Mouse (Mus musculus): ENCODE data around the gene Xdh. TPM values are rescaled to one million over a fixed set of nuclear protein-coding genes. Genes with fewer than 3 reads are reported as not detected.

Gene Xdh
- polyA plus RNA-seq, 1 experiment: 248 TPM

DNA sequence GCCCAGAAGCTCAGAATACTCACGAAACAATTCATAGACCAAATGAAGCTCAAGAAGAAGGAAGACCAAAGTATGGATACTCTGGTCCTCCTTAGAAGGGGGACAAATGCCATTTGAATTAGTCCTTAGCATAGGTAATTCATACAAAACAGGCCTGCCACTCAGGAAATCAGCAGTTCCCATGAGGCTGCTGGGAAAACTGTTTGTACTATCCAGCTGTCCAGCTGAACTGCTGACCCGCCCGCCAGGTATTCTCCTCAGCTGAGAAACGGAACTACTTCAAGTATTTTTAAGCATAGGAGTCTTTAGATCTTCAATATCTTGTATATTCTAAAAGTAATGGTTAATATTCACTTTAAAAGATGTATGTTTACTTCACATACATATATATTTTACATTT lies 10.7 kb upstream of the Xdh start:
- TF ChIP-seq CTCF (IDR thresholded peaks at IDR 0.05; ENCODE audit: extremely low read depth, insufficient read length, insufficient replicate concordance, low read depth, low read length): no peak
- WGBS: 85% methylated on average over 4 of the region's 4 CpGs
- H3K27ac ChIP-seq (ENCODE audit: insufficient read depth, low read depth, low read length): no peak overlapping the region
- peaks cover 16% of the 10 kb centered on the region; the same call in 1 of the 2 replicates for H3K4me1 ChIP-seq (ENCODE audit: control insufficient read depth, insufficient read depth, insufficient read length, low read length)
- no peaks in the 10 kb centered on the region for H3K36me3 ChIP-seq (ENCODE audit: control insufficient read depth, insufficient read depth, low read length)
- H3K4me3 ChIP-seq (ENCODE audit: low read depth, low read length): no peak overlapping the region
- H3K27me3 ChIP-seq (ENCODE audit: control insufficient read depth, insufficient read depth, low read length): no peaks in the 10 kb centered on the region

DNA sequence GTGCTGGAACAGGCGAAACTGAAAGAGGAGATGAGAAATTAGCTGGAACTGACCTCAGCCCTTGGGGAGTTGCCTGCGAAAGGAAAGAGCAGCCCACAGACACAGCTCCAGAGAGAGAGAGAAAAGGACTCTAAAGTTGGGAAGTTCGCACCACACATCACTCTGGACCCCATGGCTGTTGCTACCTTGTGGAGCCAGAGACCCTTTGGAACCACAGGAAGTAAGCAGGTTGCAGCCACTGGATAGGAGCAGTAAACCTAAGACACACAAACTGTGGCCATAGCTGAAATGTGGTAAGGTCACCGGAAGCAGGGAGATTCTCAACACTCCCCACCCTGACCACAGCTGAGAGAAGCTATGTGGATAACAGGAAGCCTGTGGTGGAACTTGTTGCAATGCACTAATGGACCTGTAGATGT lies 2.1 kb upstream of the Xdh start:
- Histone ChIP-seq H3K4me1 (ENCODE audit: control insufficient read depth, insufficient read depth, insufficient read length, low read length) (peaks cover 24% of the 10 kb centered on the region), H3K27ac (ENCODE audit: insufficient read depth, low read depth, low read length) (peak overlapping the region; percentile 99), H3K4me3 (ENCODE audit: low read depth, low read length) (peak overlapping the region; percentile 5; the same call in 1 of the 2 replicates), H3K27me3 (ENCODE audit: control insufficient read depth, insufficient read depth, low read length) (no peaks in the 10 kb centered on the region), H3K36me3 (ENCODE audit: control insufficient read depth, insufficient read depth, low read length) (no peaks in the 10 kb centered on the region)
- WGBS: 49% methylated on average over 4 of the region's 4 CpGs
- TF ChIP-seq POLR2A (IDR thresholded peaks at IDR 0.05; ENCODE audit: low read depth, low read length): no peak
- TF ChIP-seq CTCF (IDR thresholded peaks at IDR 0.05; ENCODE audit: extremely low read depth, insufficient read length, insufficient replicate concordance, low read depth, low read length): no peak

DNA sequence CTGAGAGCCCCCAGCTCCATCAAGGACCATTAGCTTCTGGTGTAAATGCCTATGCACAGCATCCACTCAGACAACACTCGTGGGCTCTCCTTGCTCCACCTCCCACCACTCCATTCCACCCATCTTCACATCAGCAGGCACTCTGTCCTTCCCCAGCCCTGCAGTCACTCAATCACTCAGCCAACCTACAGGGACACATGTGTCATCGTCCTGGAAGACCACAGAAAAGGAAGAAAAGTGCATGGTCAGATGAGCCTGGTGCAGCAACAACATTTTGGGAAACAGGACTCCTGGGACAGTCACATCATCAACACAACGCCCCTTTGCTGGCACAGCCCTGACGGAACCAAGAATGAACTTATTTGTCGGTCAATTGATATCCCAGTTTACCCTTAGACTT lies 974 bp upstream of the Xdh start:
- TF ChIP-seq POLR2A (IDR thresholded peaks at IDR 0.05; ENCODE audit: low read depth, low read length): no peak
- no peak for TF ChIP-seq CTCF (IDR thresholded peaks at IDR 0.05; ENCODE audit: extremely low read depth, insufficient read length, insufficient replicate concordance, low read depth, low read length)
- Histone ChIP-seq H3K4me3 (ENCODE audit: low read depth, low read length) (no peak overlapping the region), H3K36me3 (ENCODE audit: control insufficient read depth, insufficient read depth, low read length) (no peaks in the 10 kb centered on the region), H3K4me1 (ENCODE audit: control insufficient read depth, insufficient read depth, insufficient read length, low read length) (peaks cover 22% of the 10 kb centered on the region), H3K27ac (ENCODE audit: insufficient read depth, low read depth, low read length) (peak overlapping the region; percentile 99), H3K27me3 (ENCODE audit: control insufficient read depth, insufficient read depth, low read length) (no peaks in the 10 kb centered on the region)
- 80% methylated on average over 5 of the region's 5 CpGs for WGBS

DNA sequence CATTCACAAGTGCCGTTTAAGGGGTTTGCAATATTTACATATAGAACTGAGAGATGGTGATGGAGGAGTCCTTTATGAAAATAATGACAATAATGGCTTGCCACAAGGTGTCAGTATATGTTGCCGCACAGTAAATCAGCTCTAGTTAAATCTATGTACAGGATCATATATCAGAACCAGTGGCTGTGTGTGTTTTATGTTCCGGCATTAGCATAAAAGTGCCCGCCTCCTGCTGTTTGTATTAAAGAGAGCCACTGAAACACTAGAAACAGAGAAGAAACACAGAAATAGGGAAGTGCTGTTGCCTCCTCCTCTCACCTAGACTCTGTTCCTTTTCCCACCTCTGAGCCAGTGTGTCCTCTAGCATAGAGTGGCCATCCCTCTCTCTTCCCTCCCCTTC lies 498 bp downstream of the Xdh start:
- Histone ChIP-seq H3K4me1 (ENCODE audit: control insufficient read depth, insufficient read depth, insufficient read length, low read length) (peaks cover 25% of the 10 kb centered on the region), H3K36me3 (ENCODE audit: control insufficient read depth, insufficient read depth, low read length) (peaks cover 6% of the 10 kb centered on the region; the same call in 1 of the 2 replicates), H3K27me3 (ENCODE audit: control insufficient read depth, insufficient read depth, low read length) (no peaks in the 10 kb centered on the region), H3K27ac (ENCODE audit: insufficient read depth, low read depth, low read length) (peak overlapping the region; percentile 99), H3K4me3 (ENCODE audit: low read depth, low read length) (peak overlapping the region; percentile 64)
- 12% methylated on average over 4 of the region's 4 CpGs for WGBS
- TF ChIP-seq POLR2A (IDR thresholded peaks at IDR 0.05; ENCODE audit: low read depth, low read length): no peak

DNA sequence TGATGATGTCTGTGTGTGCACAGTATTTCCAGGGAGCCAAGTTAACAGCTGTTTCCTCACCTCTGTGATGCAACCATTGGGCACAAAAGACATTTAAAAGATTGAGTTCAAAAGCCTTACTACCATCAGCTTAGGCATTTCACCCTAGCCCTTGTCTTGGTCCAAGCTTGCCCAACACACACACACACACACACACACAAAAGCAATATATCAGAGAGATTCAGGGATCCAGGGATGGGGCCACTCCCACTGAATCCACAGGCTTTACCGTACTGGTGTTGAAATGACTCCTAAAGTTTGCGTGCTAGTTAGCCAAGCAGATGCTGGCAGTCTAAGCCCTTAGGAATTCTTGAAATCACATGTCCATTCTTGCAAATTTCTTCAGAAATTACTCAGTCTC lies 1.2 kb downstream of the Xdh start:
- no peaks in the 10 kb centered on the region for H3K27me3 ChIP-seq (ENCODE audit: control insufficient read depth, insufficient read depth, low read length)
- WGBS: 51% methylated on average over 2 of the region's 2 CpGs
- H3K4me1 ChIP-seq (ENCODE audit: control insufficient read depth, insufficient read depth, insufficient read length, low read length): peaks cover 30% of the 10 kb centered on the region
- TF ChIP-seq POLR2A (IDR thresholded peaks at IDR 0.05; ENCODE audit: low read depth, low read length): no peak
- TF ChIP-seq CTCF (IDR thresholded peaks at IDR 0.05; ENCODE audit: extremely low read depth, insufficient read length, insufficient replicate concordance, low read depth, low read length): no peak
- peak overlapping the region; percentile 64; the same call in 1 of the 2 replicates for H3K4me3 ChIP-seq (ENCODE audit: low read depth, low read length)
- peak overlapping the region; percentile 99 for H3K27ac ChIP-seq (ENCODE audit: insufficient read depth, low read depth, low read length)
- peaks cover 10% of the 10 kb centered on the region; the same call in 1 of the 2 replicates for H3K36me3 ChIP-seq (ENCODE audit: control insufficient read depth, insufficient read depth, low read length)

DNA sequence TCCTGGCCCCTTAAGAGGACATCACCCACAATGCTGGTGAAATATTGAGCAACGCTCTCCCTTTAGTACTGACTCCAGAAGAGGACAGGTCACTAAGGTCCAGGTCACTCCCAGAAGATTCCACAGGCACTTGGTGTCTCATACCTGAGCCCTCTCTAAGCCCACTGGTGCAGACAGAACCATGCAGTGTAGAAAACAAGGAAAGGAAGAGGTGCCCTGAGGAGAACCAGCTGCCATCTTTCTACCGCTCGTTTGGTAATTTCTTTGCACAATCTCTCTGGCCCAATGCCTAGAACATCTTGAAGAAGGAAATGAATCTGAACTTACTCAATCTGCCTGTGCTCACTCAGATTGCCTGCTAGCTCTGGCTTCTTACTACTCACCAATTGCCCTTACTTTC lies 2.0 kb downstream of the Xdh start:
- H3K4me1 ChIP-seq (ENCODE audit: control insufficient read depth, insufficient read depth, insufficient read length, low read length): peaks cover 30% of the 10 kb centered on the region
- peaks cover 17% of the 10 kb centered on the region for H3K36me3 ChIP-seq (ENCODE audit: control insufficient read depth, insufficient read depth, low read length)
- TF ChIP-seq POLR2A (IDR thresholded peaks at IDR 0.05; ENCODE audit: low read depth, low read length): no peak
- peak overlapping the region; percentile 99 for H3K27ac ChIP-seq (ENCODE audit: insufficient read depth, low read depth, low read length)
- no peaks in the 10 kb centered on the region for H3K27me3 ChIP-seq (ENCODE audit: control insufficient read depth, insufficient read depth, low read length)
- 23% methylated on average over 3 of the region's 3 CpGs for WGBS
- peak overlapping the region; percentile 32; the same call in 1 of the 2 replicates for H3K4me3 ChIP-seq (ENCODE audit: low read depth, low read length)

DNA sequence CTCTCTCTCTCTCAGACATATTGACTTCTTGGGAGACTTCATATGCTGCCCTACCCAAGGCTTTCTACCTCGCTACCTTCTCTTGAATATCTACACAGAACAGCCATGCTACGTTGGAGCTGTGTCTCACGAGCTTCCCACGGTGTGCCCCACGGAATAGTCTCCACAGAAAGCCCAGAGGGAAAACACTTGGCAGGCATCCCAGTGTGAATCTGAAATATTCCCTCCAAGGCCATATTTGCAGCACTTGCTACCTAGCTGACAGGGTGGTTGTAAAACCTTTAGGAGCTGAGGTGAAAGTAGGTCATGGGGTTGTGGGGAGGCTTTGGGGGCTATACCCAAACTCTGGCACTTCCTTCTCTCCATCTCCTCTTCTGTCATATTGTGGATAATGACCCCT lies 3.1 kb downstream of the Xdh start:
- Histone ChIP-seq H3K27me3 (ENCODE audit: control insufficient read depth, insufficient read depth, low read length) (no peaks in the 10 kb centered on the region), H3K27ac (ENCODE audit: insufficient read depth, low read depth, low read length) (peak overlapping the region; percentile 47), H3K4me3 (ENCODE audit: low read depth, low read length) (peak overlapping the region; percentile 43), H3K36me3 (ENCODE audit: control insufficient read depth, insufficient read depth, low read length) (peaks cover 19% of the 10 kb centered on the region), H3K4me1 (ENCODE audit: control insufficient read depth, insufficient read depth, insufficient read length, low read length) (peaks cover 29% of the 10 kb centered on the region)
- WGBS: 54% methylated on average over 5 of the region's 5 CpGs
- TF ChIP-seq POLR2A (IDR thresholded peaks at IDR 0.05; ENCODE audit: low read depth, low read length): no peak
- no peak for TF ChIP-seq CTCF (IDR thresholded peaks at IDR 0.05; ENCODE audit: extremely low read depth, insufficient read length, insufficient replicate concordance, low read depth, low read length)

DNA sequence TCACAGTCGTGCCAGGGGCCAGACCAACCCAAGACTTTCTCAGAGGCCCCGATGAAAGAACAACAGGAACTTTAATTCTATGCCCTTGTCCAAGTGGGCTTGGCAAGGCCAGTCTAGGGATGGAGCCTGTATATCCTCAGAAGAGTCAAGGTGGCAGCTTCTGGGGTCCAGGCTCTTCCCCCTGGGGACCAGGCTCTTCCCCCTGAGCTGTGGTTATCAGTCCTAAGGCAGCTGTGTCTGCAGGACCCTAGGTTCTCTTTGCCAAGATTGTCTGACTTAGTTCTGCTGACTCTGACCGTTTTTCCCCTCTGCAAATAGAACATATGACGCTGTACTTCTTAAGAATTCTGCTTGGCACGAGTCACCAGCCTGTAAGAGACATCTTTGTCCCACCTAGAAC lies 5.3 kb downstream of the Xdh start:
- WGBS: 63% methylated on average over 5 of the region's 5 CpGs
- TF ChIP-seq CTCF (IDR thresholded peaks at IDR 0.05; ENCODE audit: extremely low read depth, insufficient read length, insufficient replicate concordance, low read depth, low read length) (no peak), POLR2A (IDR thresholded peaks at IDR 0.05; ENCODE audit: low read depth, low read length) (no peak)

More for the DNA sequence above, 5.3 kb downstream of the Xdh start:
- Histone ChIP-seq H3K4me1 (ENCODE audit: control insufficient read depth, insufficient read depth, insufficient read length, low read length) (peaks cover 28% of the 10 kb centered on the region), H3K27ac (ENCODE audit: insufficient read depth, low read depth, low read length) (peak overlapping the region; percentile 64), H3K27me3 (ENCODE audit: control insufficient read depth, insufficient read depth, low read length) (no peaks in the 10 kb centered on the region), H3K4me3 (ENCODE audit: low read depth, low read length) (peak overlapping the region; percentile 19; the same call in 1 of the 2 replicates), H3K36me3 (ENCODE audit: control insufficient read depth, insufficient read depth, low read length) (peaks cover 37% of the 10 kb centered on the region)

Measured in small intestine, adult 2 months (tissue).